Mouse (Mus musculus): ENCODE measurements around the gene Rtp3.

Gene Rtp3

GRCm38 (mm10) chr9:110990204-110990603 lies at the start of gene Rtp3:
Gene Rtp3, minus strand, starts transcription at chr9:110990583.
- no peak for DNase-seq

GRCm38 (mm10) chr9:111039966-111040365 lies 49.6 kb upstream of the Rtp3 start:
- no peak for DNase-seq

- no peak for DNase-seq
These were observed 43.3 kb upstream of the Rtp3 start for GRCm38 (mm10) chr9:111033717-111034116.

- no peak for DNase-seq
These were observed 36.4 kb upstream of the Rtp3 start for GRCm38 (mm10) chr9:111026791-111027190.

GRCm38 (mm10) chr9:111019022-111019421 lies 28.6 kb upstream of the Rtp3 start, which contains the start of gene Ltf:
Gene Ltf, plus strand, starts transcription at chr9:111019271.
- no peak for DNase-seq

- DNase-seq = no peak
These were observed 25.3 kb upstream of the Rtp3 start for GRCm38 (mm10) chr9:111015658-111016057.

- no peak for DNase-seq
These were observed 21.7 kb upstream of the Rtp3 start for GRCm38 (mm10) chr9:111012041-111012440.

- no peak for DNase-seq
These were observed 21.2 kb upstream of the Rtp3 start for GRCm38 (mm10) chr9:111011550-111011949.

GRCm38 (mm10) chr9:111009763-111010162 lies 19.4 kb upstream of the Rtp3 start:
- DNase-seq = no peak

- no peak for DNase-seq
These were observed 16.2 kb upstream of the Rtp3 start for GRCm38 (mm10) chr9:111006544-111006943.

- DNase-seq = no peak
These were observed 12.9 kb upstream of the Rtp3 start for GRCm38 (mm10) chr9:111003279-111003678.

GRCm38 (mm10) chr9:111001621-111002020 lies 11.2 kb upstream of the Rtp3 start:
- DNase-seq = no peak

GRCm38 (mm10) chr9:110999856-111000255 lies 9.5 kb upstream of the Rtp3 start:
- DNase-seq = no peak

GRCm38 (mm10) chr9:110999056-110999455 lies 8.7 kb upstream of the Rtp3 start:
- no peak for DNase-seq

GRCm38 (mm10) chr9:110997245-110997644 lies 6.9 kb upstream of the Rtp3 start:
- DNase-seq = peak; percentile 71

GRCm38 (mm10) chr9:110994716-110995172 lies 4.4 kb upstream of the Rtp3 start:
- peak; percentile 74 for DNase-seq

GRCm38 (mm10) chr9:110993281-110993709 lies 2.9 kb upstream of the Rtp3 start:
- DNase-seq = no peak

- no peak for DNase-seq
These were observed 840 bp downstream of the Rtp3 start for GRCm38 (mm10) chr9:110989543-110989942.

GRCm38 (mm10) chr9:110989141-110989540 lies 1.2 kb downstream of the Rtp3 start:
- no peak for DNase-seq

- DNase-seq = no peak
These were observed 2.3 kb downstream of the Rtp3 start for GRCm38 (mm10) chr9:110988078-110988477.

- DNase-seq = no peak
These were observed 3.1 kb downstream of the Rtp3 start for GRCm38 (mm10) chr9:110987331-110987730.

GRCm38 (mm10) chr9:110985951-110986350 lies 4.4 kb downstream of the Rtp3 start:
- no peak for DNase-seq

GRCm38 (mm10) chr9:110985541-110985940 lies 4.8 kb downstream of the Rtp3 start:
- DNase-seq = no peak

- DNase-seq = no peak
These were observed 6.3 kb downstream of the Rtp3 start for GRCm38 (mm10) chr9:110984096-110984495.

- no peak for DNase-seq
These were observed 8.0 kb downstream of the Rtp3 start for GRCm38 (mm10) chr9:110982351-110982750.

- DNase-seq = no peak
These were observed 11.0 kb downstream of the Rtp3 start for GRCm38 (mm10) chr9:110979411-110979810.
